Mouse (Mus musculus) adipocyte (in vitro differentiated cells): ENCODE measurements at regions not wholly inside any gene's neighbourhood (a gene's known extent, or its start where the extent isn't known, plus 50 kb on each side); places are given as distances from the start of the nearest gene placed in this dataset.

Experiments
- DNase-seq: peaks from one replicate; pipeline ENCODE4 v3.0.0-alpha.2; 2016; ENCODE audit warnings: low spot score

DNA sequence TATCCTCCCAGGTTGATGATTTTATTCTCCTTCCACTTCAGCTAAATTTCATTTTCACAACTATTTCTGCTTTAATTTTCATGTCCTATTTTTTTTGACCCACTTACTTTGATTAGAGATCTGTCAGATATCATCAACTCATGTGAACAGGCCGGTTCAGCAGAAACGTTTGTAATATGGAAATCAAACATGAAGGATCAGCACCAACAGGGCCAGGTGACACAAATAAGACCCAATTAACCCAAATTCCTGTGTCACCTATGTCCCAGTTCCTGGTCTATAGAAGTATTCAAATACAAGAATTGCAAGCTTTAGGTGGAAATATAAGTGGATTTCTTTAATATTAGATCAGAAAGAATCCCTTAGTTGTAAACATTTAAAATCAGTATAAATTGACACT lies 332.7 kb downstream of the 1700017N19Rik start:
- DNase-seq: no peak

DNA sequence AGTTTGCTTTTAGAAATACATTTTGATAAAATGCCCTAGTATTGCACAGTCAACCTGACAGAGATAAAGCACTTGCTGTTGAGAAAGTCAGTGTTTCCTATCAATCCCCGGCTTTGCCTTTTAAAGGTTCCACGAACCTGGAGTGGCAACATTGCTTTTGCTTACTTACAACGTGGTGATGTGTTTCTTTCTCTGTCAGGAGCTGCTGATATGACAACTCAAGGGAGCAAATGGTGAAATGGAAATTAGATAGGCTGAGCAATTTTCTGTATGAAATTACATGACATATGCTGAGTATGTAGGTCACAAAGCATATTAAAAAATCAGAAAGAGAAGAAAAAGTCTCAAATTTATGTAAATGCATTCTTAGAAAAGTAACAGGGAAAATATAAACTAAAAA lies 336.8 kb downstream of the 1700017N19Rik start:
- no peak for DNase-seq

- DNase-seq: no peak
Observed at GRCm38 (mm10) chr10:100931739-100932138, 341.5 kb downstream of the 1700017N19Rik start.

DNA sequence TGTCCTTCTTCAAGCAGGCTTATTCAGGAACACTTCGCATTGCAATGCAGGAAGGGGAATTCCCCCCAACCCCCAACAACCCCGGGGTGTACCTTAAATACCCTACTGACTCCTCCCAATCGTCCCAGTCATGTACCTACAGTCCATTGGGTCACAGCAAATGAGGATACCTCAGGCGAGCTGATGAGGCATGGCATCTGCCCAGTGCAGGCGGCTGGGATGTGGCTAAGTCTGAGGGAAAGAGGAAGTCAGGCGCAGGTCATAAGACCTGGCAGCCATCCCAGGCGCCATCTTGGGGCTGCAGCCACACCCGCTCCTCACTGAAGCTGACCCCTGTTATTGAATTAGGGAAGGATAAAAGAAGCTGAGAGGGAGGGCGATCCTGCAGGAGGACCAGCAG lies 368.1 kb downstream of the 1700017N19Rik start:
- DNase-seq: no peak

GRCm38 (mm10) chr10:101003469-101003868 lies 413.2 kb downstream of the 1700017N19Rik start:
- no peak for DNase-seq

- DNase-seq: no peak
Observed at GRCm38 (mm10) chr10:101004687-101005086, 414.4 kb downstream of the 1700017N19Rik start.

DNA sequence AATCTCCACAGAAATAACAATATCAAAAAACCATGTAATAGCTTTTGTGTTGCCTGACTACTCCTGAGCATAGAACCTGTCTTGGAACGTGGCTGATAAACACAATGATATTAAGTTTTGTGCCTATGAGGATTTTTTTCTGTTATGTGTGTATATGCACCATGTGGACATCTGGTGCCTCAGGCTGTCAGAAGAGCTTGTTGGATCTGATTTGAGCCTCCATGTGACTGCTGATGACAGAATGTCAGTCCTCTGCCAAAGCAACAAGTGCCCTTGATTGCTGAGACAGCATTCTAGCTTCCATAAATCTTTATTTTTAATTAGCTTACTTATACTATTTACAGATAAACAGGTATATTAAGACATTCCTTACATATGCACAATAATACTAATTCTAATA lies 425.1 kb downstream of the 1700017N19Rik start:
- DNase-seq: no peak

DNA sequence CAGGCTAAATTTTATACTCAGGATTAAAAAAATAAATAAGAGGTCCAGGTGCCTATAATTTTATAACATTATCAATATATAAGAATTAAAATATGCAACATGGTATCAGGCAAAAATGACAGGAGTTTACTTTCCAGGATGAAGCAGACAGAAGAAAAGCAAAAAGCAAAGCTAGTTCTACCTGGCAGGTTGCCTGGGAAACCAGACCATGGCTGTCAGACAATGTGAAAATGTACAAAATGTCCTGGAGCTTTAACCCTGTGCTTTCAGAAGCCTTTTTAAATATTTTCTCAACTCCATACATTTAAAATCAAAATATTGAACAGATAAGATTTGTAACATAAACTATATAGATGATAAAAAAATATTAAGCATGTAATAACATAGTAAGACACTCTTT lies 448.3 kb downstream of the 1700017N19Rik start:
- DNase-seq: no peak

DNA sequence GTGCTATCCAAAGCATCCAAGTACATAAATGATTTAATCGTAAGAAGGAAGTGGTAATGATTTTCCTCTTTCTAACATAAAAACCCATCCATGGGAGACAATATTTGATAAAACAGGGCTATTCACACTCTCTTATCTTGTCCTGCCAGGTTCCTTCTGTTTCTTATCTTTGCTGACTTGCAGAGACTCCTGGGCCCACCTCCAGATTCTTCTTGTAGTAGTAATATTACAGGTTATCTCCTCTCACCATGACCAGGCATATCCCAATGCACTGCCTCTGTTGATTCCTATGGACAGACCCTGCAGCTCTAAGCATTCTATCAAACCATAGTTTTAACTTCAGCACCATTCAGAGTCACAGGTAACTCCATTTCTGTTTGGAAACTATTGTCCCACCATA lies 448.8 kb downstream of the 1700017N19Rik start:
- DNase-seq: no peak
